Mouse (Mus musculus) kidney, postnatal 10 days (tissue): Measurements from ENCODE around the gene Plekha3.
A peak's percentile ranks its signal among the peaks of the same experiment; 100 is the strongest.

Experiments
- DNase-seq: peaks from one replicate; pipeline ENCODE4 v3.0.0; 2021; ENCODE audit warnings: mixed read lengths

Plekha3 gene

DNA sequence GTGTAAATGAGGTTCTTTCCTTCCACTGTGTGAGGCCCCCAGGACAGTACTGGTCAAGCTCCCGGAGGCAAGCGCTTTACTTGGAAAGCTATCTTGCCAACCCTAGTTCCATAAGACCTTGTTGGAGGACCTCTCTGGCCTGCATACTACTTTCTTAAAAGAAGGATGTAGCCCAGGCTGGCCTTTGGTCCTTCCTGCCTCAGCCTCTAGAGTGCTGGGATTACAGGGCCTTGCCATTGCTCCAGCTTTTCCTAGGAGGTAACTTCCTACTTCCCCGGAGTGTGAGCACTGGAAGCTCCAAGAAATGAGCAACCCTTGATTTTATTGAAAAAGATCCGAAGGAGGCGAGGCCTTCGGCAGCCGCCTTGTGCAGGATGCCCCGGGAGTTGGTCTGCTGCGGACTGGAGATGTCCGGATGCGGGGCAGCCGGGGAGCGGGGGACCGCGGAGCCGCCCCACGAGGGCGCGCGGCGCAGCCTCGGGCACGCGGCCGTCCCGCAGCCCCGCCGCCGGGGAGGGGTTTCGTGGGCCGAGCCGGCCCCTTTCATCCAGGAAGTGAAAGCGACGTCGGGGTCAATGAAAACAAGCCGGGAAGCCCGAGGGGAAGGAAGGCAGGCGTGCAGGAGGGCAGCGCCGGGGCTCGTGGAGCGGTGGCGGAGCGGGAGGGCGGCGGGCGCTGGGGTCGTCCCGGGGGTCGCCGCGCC, at the start of gene Plekha3:
TSS of gene Plekha3 (plus strand) at position 557 of the 703 bp plus-strand sequence.
- DNase-seq = peak; percentile 92

DNA sequence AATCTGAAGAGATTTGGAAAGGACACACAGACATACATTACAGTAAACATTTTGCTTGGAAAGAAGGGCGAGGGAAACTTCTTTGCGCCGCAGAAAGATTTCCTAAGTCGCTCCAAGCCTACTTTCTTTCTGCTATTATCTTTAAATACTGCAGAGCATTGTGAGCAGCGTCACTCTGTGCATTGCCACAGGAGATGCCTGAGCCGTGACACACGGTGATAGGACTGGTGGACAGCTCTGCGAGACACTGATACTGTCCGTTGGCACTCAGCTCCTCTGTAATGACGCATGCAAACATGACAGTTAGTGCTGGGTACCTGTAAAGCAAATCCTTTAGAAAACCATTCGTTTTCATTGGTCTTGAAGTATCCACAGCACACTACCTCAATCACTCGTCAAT, 44.8 kb upstream of the Plekha3 start:
- no peak for DNase-seq

DNA sequence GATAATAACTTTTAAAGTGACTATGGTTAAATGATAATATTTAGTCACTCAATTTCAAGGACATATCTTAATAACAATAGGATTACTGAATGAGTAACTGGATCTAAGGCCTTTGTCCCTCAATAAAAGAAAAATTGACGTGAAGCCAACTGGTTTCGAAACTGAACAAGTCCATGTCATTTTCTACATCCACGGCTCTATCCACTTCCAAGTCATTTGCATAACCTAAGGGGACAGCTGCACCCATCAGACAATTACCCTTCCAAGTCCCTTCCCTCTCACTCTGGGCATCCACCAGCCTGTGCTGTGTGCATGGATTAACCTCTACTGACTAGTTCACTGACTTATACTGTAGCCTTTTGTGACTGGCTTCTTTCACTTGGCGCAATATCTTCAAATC, 43.5 kb upstream of the Plekha3 start:
- no peak for DNase-seq

DNA sequence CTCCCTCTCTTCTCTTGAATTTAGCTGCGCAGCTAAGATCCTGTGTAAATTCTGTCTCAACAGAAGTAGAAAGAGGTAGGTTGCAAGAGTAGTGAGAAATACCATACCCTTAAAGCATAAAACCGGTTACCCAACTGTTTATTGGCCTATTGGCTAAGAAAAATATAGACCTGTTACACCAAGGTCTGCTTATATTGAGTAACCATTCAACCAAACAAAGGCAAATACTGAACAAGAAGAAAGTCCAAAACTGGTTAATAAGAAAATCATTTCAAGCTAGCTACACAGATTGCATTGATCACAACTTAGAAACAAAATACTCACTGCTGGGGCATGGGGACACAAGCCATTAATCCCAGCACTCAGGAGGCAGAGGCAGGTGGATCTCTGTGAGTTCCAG, 35.4 kb upstream of the Plekha3 start:
- DNase-seq = no peak

DNA sequence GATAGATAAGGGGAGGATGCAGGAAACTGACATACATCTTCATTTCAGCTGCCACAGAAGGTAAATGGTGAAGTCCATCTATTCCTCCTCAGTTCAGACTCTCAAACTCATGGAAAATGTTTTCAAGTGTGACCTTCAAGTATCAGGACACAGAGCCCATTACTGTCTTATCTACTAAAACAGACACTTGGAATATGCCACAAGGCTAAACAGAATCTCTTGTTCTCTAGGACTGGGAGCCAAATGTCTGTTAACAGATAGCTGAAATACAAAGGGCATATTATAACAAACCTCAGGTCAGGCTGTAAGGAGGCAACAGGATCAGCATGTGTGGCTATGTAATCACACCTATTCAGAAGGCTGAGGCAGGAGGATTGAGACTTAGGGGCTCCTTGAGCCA, 31.3 kb upstream of the Plekha3 start:
- no peak for DNase-seq

DNA sequence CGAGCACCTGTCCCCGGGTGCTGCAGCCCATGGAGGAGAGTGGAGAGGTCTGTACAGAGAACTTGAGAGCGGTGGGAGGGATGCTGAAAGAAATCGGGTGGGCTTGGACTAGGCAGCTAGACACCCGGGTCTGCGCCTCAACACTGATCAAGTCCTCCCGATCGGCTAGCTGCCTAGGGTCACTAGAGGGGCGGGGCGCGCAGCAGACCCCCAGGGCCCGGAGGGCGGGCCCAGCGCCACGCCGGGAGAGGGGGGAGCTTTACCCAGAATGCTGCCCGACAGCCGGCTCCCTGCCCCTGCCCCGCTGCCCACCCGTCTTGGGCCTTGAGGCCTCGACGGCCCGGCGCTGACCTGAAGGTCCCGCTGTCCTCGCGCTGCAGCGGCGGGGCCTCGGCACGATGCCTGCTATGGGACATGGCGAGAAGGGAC, 27.6 kb upstream of the Plekha3 start:
- no peak for DNase-seq

DNA sequence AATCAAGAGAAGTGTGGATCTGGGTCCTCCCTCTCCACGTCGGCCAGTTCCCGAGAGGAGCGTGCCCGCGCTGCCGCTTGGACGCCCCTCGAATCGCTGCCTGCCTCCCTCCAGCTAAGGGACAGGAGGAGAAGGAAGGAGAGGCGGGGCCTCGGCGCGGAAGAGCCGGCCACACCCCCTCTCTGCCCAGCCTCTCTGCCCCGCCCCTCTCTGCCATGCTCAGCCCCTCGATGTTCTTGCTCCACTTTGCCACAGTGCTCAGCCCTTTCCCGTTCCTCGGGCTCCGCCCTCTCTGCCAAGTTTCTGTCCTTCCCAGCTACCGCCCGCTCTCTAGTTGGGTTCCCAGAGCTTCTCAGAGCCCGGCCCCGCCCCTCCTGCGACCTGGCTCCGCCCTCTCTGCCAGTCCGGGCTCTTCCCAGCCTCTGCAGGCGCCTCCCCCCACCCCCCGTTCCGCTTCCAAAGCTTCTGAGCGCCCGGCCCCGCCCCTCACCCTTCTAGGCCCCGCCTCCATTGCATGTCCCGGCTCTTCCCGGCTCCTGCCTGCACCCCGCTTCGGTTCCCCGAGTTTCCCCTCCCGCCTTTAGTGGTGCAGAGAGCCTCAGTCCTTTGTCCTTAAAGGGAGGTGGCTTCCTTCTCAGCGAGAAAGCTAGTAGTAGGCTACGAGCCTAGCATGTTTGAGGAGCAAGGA, 27.1 kb upstream of the Plekha3 start, which contains the start of the genes Prkra and Pjvk:
TSS of gene Prkra (minus strand) at position 133 of the 688 bp plus-strand sequence.
TSS of gene Pjvk (plus strand) at position 594 of the 688 bp plus-strand sequence.
- DNase-seq = peak; percentile 100

DNA sequence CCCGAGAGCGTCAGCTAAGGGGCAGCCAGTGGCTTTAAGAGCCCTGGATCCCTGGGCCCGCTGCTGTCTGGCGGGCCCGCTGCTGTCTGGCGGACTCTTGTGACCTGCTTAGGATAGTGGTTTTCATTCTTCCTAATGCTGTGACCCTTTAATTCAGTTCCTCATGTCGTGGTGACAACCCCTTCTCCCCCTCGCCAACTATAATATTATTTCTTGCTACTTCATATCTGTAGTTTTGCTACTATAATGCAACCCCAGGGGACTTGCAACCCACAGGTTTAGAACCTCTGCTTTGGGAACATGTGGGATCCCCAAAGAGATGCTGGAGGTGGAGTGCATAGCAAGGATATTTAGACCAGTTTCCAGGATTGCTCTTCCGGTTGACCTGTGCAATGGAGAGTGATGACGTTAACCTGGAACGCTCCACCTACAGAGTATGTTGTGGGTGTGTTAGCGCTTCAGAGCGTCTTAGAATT, 26.4 kb upstream of the Plekha3 start:
- no peak for DNase-seq

DNA sequence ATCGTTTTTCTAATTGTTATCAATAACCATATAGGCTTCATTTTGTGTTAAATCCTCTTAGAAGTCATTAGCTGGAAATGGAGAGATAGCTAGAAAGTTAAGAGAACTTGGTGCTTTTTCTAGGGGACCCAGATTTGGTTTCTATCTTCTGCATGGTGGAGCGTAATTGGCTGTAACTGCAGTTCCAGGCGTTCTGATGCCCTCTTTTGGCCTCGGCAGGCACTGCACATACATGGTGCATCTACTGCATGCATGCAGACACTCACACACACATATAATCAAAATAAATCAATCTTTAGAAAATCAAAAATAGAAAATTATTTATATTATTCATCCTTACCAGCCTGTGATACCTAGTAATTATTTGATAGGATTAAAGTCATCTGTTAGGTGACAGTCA, 22.0 kb upstream of the Plekha3 start:
- DNase-seq = no peak

DNA sequence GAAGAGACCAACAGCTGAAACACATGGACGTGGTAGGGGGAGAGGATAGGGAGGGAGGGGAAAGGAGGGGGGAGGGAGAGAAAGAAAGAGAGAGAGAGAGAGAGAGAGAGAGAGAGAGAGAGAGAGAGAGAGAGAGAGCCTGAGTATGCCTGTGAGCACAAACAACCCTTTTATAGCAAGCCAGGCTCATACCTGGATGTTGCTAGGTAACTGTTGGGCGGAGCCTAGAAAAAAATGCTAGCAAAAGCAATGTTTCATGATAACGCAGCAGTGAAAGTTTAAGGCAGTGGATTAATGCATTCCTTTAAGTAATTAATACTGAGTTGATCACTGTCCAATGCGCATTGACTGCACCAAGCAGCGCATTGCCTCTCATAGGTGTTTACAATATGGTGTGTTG, 20.4 kb upstream of the Plekha3 start:
- DNase-seq = no peak

DNA sequence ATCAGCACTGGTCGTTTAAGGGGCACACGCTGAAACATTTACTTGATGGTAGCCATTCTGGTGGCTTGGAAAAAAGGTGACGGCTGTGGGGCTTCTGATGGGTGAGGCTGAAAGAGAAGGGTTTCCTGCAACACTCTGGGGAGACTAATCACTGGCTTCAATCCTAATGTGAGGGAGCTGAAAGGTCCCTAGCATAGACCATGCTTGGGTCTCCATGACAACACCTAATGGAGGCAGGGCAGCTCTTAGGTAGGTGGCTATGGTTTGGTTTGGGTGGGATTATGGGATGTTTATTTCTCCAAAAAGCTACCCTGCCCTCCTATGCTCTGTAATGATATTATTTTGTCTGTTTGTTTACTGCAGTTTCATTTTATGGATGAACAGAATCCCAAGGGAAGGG, 19.6 kb upstream of the Plekha3 start:
- no peak for DNase-seq

DNA sequence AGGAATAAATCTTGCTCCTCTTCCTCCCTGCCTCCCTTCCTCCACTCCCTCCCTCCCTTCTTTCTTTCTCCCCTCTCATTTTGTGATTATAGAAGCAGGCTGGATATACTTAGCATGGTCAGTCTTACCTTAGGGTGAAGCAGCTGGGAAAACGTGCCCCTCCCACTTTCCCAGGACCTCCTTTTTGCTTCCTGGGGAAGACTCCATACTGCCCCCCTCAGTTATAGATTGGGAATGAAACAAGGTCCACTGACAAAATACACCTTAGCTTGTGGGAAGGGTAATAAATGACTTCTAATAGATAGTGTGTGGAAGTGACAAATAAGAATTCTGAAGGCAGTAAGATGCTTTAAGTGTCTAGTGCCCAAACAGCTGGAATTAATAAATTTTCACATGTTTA, 19.1 kb upstream of the Plekha3 start:
- peak; percentile 25 for DNase-seq

DNA sequence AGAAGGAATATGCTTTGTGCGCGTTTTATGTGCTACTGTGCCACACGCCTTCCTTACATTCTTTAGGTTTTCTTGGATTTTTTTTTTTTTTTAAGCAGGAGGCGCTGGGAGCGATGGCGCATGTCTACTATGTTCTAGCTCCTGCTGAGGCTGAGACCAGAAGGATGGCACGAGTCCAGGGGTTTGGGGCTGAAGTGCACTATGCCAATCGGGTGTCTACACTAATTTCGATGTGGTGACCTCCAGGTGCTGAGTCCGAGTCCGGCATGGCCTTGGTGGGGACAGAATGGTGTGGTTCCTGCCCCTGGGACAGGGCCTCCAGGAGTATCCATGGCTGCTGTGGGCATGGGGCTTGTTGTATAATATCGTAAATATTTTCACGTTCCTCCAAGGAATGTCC, 16.5 kb upstream of the Plekha3 start:
- peak; percentile 22 for DNase-seq

DNA sequence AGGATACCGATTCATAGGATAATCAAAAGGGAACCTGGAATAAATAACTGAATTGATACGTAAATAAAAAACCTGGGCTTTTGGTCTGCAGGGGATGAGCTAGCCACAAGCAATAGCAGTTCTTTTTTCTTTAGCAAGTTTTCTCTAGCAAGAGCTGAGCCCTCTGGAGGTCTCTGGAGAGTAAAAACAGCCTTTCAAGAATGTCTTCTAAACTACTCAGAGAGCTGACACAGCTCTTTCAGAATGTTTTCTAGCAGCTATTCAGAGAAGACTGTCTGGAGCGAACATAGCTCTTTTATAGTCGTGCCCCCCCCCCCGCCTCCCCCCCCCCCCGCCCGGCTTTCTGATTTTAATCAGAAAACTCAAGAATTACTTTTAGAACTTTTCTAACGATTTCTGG, 15.7 kb upstream of the Plekha3 start:
- no peak for DNase-seq

DNA sequence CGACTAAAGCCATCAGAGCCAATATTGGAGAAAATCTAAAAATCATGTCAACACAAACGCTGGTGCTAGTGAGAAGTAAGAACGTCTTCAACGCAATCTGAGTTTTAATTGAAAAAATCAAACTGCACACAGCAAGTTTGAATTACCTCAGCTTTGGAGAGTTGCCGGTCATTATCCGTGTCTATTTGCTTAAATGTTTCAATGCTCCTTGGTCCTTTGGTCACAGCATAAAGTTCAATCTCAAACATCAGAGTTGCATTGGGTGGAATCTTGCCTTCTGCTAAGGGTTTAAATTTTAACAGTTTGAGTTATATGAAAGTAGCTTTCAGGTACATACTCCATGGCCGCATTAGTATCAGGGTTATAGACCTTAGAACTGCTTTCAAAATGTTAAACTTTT, 9.6 kb upstream of the Plekha3 start:
- no peak for DNase-seq

DNA sequence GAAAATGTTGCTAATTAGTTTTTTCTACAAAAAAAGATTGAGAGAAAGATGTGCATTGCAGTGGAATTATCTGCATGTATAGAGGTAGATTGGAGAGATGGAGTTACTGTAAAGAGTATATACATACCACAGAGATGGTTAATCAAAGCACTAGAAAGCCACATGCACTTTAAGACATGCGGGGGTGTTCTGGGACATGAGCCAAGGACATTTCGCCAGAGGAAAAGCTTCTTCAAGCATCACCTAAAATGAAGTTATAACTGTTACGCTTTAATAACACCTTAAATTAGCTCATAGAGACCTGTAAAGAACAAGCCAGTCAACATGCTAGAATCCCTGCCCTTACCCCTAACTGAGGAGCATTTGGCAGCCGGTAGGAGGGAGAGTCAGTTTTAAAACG, 7.9 kb upstream of the Plekha3 start:
- no peak for DNase-seq

DNA sequence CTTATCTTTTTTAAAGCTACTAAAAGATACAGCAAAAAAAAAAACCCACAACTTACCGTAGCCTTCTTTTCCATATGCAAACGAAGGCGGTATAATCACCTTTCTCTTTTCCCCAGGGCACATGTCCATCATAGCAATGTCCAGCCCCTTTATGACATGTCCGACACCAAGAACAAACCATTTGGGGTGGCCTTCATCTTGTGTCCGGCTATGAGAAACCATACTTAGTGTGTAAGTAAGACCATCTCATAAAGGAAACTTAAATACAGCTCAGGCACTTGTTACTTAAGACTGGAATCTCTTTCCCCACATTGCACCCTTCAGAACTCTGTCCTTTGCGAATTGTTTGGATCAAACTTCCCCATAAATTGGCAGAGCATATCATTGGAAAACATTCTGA, 3.4 kb upstream of the Plekha3 start:
- DNase-seq = no peak

DNA sequence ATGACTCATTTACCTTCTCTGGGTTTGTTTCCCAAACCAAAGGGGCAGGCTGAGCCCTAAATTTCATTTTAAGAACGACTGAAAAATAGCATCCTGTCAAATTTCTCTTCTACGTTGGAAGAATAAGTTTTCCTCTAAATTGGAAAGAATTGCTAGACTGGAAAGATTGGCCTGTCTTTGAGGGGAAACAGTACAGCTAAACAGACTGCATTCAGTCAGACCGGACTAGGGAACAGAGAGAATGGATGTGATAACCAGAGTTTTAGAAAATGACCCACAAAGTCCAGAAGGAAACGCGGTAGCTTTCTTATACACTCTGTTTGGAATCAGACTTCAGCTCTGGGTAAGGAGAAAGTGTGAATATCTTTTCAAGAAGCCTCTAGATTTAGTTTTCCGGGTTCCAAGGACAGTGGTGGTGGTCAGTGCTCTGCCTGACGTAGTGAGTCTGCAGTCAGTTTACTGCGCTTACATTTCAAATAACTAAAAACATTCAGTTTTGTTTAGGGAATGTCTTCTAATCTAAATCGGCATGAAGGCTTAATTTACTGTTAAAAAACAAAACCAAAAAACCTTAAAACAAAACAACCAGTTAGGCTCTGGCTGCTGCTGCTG, 2.8 kb upstream of the Plekha3 start:
- DNase-seq = no peak

DNA sequence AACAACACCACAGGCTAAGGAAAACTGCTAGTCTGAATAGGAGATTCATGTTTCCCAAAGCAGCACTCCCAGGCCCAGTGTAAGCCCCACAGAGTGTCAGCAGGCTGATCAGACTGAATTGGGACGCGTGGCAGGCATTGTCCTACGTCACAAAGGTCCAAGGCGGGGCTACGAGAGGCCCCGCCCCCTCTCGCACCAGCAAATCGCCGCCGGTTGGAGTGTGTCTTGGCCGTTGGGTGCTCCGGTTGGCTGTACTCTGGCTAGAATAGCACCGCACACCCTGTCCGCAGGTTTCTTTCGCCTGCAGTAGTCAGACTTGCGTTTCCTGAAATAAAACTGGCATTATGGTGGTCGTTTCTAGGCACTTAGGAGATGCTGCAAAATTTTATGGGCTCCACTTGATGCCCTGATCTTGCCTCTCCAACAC, 2.1 kb upstream of the Plekha3 start, which contains the start of gene Fkbp7:
TSS of gene Fkbp7 (minus strand) at position 151 of the 427 bp plus-strand sequence.
- peak; percentile 95 for DNase-seq

DNA sequence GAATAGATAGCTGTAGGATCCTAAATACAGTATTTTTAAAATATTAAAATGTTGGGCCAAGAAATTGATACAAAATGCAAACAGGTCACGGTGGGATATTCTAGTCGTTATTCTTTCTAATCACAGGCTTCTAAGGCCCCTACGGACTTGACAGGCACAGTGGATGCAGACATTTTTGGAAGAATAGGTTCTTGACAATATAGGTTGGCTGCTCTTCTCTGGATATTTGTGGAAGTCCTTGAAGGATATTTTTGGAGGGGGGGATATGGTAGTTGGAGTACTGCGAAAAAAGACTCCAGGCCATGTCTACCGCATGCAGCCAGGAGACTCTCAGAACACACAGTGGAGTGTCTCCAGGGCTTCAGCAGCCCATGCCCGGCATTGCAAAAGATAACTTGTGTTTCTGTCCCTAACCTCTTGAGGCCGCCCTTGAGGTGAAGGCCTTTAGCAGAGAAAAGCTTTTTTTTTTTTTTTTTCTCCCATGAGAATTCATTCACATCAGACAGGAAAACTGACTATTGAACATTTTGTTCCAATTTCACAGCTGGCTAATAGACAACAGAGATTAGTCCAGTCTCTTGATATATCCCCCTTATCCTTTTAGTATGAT, 1.5 kb upstream of the Plekha3 start:
- peak; percentile 73 for DNase-seq

DNA sequence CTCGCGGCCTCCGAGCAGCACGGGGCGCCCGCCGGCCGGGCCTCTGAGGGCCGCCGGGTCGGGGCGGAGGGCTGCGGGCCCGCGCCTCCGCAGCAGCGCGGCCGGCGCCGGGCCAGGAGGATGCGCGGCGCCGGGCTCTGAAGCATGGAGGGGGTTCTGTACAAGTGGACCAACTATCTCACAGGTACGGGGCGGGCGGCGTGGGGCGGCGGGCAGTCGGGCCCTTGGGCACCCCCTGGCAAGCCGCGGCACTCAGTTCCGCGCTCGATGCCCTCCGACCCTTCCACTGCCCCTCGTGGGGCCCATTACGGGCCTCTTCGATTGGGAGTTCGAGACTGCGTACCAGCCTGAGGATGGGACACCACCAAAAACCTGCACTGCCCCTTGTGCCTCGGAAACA, 370 bp downstream of the Plekha3 start:
- DNase-seq = peak; percentile 50

DNA sequence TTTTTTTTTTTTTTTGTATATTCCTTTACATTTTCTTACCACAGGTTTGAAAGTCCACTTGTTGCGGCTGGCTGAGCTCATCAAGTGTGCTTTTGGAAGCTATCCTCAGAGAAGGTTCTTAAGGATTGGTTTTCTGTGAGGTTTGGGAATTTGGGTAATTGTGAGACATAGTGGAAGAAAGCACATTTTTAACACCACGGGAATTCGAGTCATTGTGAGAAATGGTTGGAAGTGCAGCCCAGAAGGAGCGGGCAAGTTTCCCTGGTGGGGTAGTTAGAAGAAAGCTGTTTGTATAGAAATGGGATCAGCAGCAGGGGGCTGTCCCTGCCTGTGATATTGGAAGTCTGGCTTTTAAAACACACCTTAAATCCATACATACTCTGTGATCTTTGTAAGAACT, 868 bp downstream of the Plekha3 start:
- no peak for DNase-seq
